Mouse (Mus musculus) stomach, postnatal 0 days (tissue): ENCODE data around the gene Slc1a6. TPM values are rescaled to one million over a fixed set of nuclear protein-coding genes. Genes with fewer than 3 reads are reported as not detected.

ENCODE experiments used
- ATAC-seq: fragments of 200-750 bp; cut with Nextera tagmentation; 2 replicates; pipeline ENCODE4 v1.8.0; 2017; ENCODE audit not compliant: low FRiP score, low TSS enrichment
- DNase-seq: peaks from one replicate; pipeline ENCODE4 v3.0.0-alpha.2; 2016; ENCODE audit warnings: low spot score
- H3K27ac ChIP-seq: fragments of 300-500 bp; sonication (generic); replicated peaks from 2 replicates; pipeline ENCODE4 v1.5.1; 2014; ENCODE audit warnings: mild to moderate bottlenecking, control low read depth
- H3K27me3 ChIP-seq: fragments of 300-500 bp; sonication (generic); 2 replicates; pipeline ENCODE4 v1.6.1; 2014; ENCODE audit warnings: low read length; ENCODE audit not compliant: control insufficient read depth, insufficient read depth
- H3K36me3 ChIP-seq: fragments of 300-500 bp; sonication (generic); 2 replicates; pipeline ENCODE4 v1.6.1; 2014; ENCODE audit warnings: low read length, mixed read lengths; ENCODE audit not compliant: control insufficient read depth, insufficient read depth
- H3K4me1 ChIP-seq: fragments of 300-500 bp; sonication (generic); replicated peaks from 2 replicates; pipeline ENCODE4 v1.6.1; 2014; ENCODE audit warnings: antibody characterized with exemption; ENCODE audit not compliant: control insufficient read depth, insufficient read depth
- H3K4me2 ChIP-seq: fragments of 300-500 bp; sonication (generic); replicated peaks from 2 replicates; pipeline ENCODE4 v1.6.1; 2014; ENCODE audit warnings: low read depth, mild to moderate bottlenecking, control low read depth, moderate library complexity
- H3K4me3 ChIP-seq: fragments of 300-500 bp; sonication (generic); 2 replicates; pipeline ENCODE4 v1.5.1; 2014; ENCODE audit warnings: low read depth, low read length, control low read depth
- H3K9ac ChIP-seq: fragments of 300-500 bp; sonication (generic); 2 replicates; pipeline ENCODE4 v1.6.1; 2014; ENCODE audit warnings: mild to moderate bottlenecking, low read length, control low read depth, mixed read lengths
- H3K9me3 ChIP-seq: fragments of 300-500 bp; sonication (generic); 2 replicates; pipeline ENCODE4 v1.6.1; 2016; ENCODE audit warnings: low read length; ENCODE audit not compliant: control insufficient read depth
- CTCF ChIP-seq: IDR thresholded peaks from 2 replicates; pipeline ENCODE4 v1.5.1; 2016; ENCODE audit warnings: antibody characterized with exemption, low read depth, mild to moderate bottlenecking, moderate library complexity
- EP300 ChIP-seq: optimal IDR thresholded peaks from 2 replicates; pipeline ENCODE3; 2016; ENCODE audit warnings: antibody characterized with exemption
- WGBS: fragments of 180-500 bp; shearing (Covaris S2); extraction: QIAGEN DNeasy Blood & Tissue Kit; methylation state at CpG from one replicate; pipeline ENCODE4 v1.1.7; 2014; 5-methylcytosine and 5-hydroxymethylcytosine counted together
- polyA plus RNA-seq: library from polyadenylated mRNA; unstranded; fragments of >200 nt; fragmentation: Nextera tagmentation; extraction: Ambion mirVana; gene quantifications from 2 replicates; pipeline ENCODE4 v1.2.1, GENCODE M21; 2015

Gene Slc1a6
- 0.23 and 0.38 TPM in 2 replicates for polyA plus RNA-seq

DNA sequence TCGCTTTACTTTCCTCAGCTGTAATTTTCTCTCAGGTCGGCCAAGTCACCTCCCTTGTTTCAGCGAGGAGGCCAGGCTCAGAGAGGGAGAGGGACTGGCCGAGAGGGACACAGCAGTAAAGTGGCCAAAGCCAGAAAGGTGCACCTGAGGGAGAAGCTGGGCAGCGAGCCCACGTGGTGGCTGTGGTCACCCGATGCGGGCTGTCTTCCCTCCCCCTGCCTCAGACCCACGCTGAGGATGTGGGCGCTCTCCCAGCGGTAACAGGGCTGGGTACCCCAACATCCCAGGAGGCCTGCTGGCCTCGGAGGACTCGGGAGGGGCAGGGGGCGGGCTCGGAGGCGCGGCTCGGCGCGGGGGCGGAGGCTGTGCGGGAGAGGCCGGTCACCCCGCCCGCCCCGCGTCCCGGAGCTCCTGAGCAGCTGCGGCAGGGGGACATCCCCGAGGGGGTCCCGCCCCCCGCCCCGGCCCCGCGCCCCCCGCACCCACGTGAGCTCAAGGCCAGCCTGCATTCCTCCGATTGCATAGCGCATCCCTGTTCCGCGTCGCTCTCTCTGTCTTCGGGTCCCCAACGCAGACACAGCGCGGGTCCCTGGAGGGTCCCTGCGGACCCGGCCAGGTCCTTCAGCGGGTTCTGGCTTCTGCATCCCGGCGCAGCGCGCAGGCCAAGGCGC is at the start of gene Slc1a6:
Slc1a6 (plus strand) TSS at position 516 of the 671 bp plus-strand sequence.
- Histone ChIP-seq H3K4me2 (peak within 1 kb of the TSS; percentile 92), H3K27me3 (no peaks in the 10 kb centered on the region), H3K27ac (no peak within 1 kb of the TSS), H3K4me1 (no peaks in the 10 kb centered on the region), H3K36me3 (no peaks in the 10 kb centered on the region), H3K4me3 (peak within 1 kb of the TSS; percentile 59), H3K9me3 (no peaks in the 10 kb centered on the region), H3K9ac (peak within 1 kb of the TSS; percentile 64)
- no peak for TF ChIP-seq EP300
- no peak for TF ChIP-seq CTCF
- ATAC-seq (peak; percentile 49; the same call in 1 of the 2 replicates), DNase-seq (peak; percentile 51)
- WGBS, result under 1% methylated on average over 40 of the region's 54 CpGs

DNA sequence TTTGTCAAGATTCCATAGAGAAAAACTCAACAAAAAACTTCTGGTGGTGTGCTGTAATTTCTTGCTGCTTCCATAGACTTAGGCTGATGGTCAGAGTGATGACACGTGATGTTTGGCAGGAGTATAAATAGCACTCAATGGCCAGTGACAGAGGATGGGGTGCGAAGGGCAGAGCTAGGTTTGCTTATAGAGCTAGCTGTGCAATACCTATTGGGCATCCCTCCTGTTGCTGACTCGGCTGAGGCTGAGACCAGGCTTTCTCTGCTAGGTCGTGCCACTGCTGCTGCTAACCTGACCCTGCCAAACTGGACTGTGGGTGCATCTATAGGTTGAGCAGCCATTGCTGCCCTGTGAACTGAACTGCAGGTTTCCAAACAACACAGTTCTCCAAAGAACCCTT is 40.5 kb upstream of the Slc1a6 start:
- DNase-seq, result no peak
- Histone ChIP-seq H3K27ac (no peak overlapping the region), H3K4me3 (no peak overlapping the region), H3K9me3 (no peaks in the 10 kb centered on the region), H3K4me2 (no peak overlapping the region), H3K4me1 (no peaks in the 10 kb centered on the region), H3K36me3 (no peaks in the 10 kb centered on the region), H3K27me3 (no peaks in the 10 kb centered on the region), H3K9ac (no peak overlapping the region)
- ATAC-seq, result no peak
- WGBS, result 64% methylated on average over 4 of the region's 4 CpGs
- TF ChIP-seq CTCF (no peak), EP300 (no peak)

DNA sequence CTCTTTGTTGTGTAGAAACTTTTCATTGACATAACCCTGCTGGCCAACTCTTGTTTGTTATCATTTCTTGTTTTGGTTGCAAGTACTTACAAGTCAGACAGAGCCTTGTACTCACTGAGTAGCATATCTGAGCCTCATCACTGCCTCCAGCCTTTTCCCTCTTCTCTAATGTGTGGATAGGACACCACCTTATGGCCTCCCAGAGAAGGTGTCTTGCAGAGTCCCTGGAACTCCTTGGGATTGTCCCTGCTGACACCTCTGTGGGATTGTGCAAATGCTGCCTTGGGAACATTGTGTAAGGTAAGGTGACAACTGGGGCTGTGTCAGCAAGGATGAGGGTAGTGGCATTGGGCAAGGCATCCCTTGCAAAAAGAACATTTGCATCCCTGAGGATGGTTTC is 36.6 kb upstream of the Slc1a6 start:
- H3K9me3 ChIP-seq, result no peaks in the 10 kb centered on the region
- no peak overlapping the region for H3K4me3 ChIP-seq
- no peak overlapping the region for H3K27ac ChIP-seq
- TF ChIP-seq CTCF, result peak; percentile 68
- no peak for TF ChIP-seq EP300
- ATAC-seq, result no peak
- no peaks in the 10 kb centered on the region for H3K4me1 ChIP-seq
- no peak overlapping the region for H3K9ac ChIP-seq
- no peaks in the 10 kb centered on the region for H3K27me3 ChIP-seq
- DNase-seq, result no peak
- no peak overlapping the region for H3K4me2 ChIP-seq
- no peaks in the 10 kb centered on the region for H3K36me3 ChIP-seq

DNA sequence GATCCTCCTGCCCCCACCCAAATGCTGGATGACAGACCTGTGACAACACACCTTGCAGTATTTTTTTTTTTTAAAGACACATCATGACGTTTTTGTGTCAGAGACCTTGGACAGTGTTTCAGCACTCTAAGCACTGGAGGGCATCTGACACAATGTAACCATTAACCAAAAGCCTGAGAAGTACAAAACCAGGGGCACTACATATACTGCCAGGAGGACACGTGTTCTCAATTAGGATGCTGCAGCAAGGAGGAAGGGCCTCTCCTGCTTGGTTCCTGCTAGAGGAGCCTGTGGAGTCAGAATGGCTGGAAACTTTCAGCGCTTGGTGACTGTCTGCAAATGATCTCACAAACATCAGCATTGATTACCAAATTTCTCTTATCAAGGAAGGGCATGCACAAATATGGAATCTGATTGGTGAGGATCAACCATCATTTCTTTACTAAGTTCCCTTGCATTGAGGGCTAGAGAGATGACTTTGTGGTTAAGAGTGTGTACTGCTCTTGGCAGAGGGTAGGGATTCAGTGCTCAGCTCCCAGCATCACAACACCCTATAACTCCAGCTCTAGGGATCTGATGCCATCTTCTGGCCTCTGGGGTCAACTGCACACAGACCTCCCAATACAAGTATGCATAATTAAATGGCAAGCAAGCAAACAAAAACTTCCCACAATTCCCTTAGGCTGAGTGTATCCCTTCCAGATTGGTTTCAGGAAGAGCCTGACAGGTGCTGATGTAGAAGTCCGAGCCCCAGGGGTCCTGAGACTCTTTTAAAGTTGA is 34.7 kb upstream of the Slc1a6 start:
- Histone ChIP-seq H3K27me3 (no peaks in the 10 kb centered on the region), H3K4me3 (no peak overlapping the region), H3K36me3 (no peaks in the 10 kb centered on the region), H3K4me2 (no peak overlapping the region), H3K9me3 (no peaks in the 10 kb centered on the region), H3K4me1 (no peaks in the 10 kb centered on the region), H3K27ac (no peak overlapping the region), H3K9ac (no peak overlapping the region)
- no peak for TF ChIP-seq EP300
- TF ChIP-seq CTCF, result peak; percentile 51
- DNase-seq (no peak), ATAC-seq (no peak)
- 59% methylated on average over 4 of the region's 4 CpGs for WGBS

DNA sequence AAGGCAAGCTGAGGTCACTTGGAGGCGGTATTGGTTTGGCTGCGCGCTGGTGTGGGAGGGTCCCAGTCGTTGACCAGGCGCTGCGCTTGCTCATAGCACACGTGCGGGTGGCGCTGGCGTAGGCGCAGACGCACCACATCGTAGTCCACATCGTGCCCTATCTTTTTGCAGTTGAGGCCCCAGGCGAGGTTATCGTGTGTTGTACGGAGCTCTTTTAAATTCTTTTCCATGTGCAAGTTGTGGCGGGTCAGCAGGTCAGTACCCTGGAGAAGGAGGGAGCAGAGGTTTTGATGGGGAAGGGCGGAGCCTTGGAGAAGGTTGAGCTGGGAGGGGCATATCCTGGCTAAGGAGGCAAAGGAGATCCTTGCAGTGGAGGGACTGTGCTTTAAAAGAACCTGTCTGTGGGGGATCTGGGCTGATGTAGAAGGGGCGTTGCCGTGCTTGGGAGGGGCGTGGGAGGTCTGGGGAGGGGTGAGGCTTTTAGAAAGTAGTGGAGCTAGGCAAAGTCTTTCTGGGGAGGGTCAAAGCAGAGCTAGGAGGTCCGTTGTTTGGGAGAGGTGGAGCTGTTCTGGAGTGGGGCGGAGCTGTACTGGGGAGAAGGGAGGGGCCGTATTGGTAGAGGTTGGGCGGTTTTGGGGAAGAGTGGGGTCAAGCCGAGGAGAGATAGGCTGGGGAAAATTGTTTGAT is 33.1 kb upstream of the Slc1a6 start:
- Histone ChIP-seq H3K4me1 (peaks cover 3% of the 10 kb centered on the region; the same call in 1 of the 2 replicates), H3K4me3 (peak overlapping the region; percentile 33), H3K9me3 (no peaks in the 10 kb centered on the region), H3K36me3 (no peaks in the 10 kb centered on the region), H3K4me2 (peak overlapping the region; percentile 52), H3K27me3 (no peaks in the 10 kb centered on the region), H3K27ac (no peak overlapping the region), H3K9ac (0 out of 2 replicates have a peak overlapping the region, but pooled peaks have one; percentile 14)
- DNase-seq, result peak; percentile 17
- peak; percentile 56; the same call in 1 of the 2 replicates for ATAC-seq
- whole genome bisulfite sequencing, result under 1% methylated on average over 27 of the region's 27 CpGs
- TF ChIP-seq EP300, result no peak
- no peak for TF ChIP-seq CTCF
